Mouse (Mus musculus) hindbrain, embryonic 11.5 days (tissue): ENCODE results near the gene Nfix. TPM values are rescaled to one million over a fixed set of nuclear protein-coding genes. Genes with fewer than 3 reads are reported as not detected.

Experiments used
- ATAC-seq: fragments of 200-750 bp; cut with Nextera tagmentation; 2 replicates; pipeline ENCODE4 v1.8.0; 2017; ENCODE audit warnings: mild to moderate bottlenecking, moderate TSS enrichment, moderate library complexity; ENCODE audit not compliant: low FRiP score
- DNase-seq: peaks from one replicate; pipeline ENCODE4 v3.0.0-alpha.2; 2015; ENCODE audit warnings: low spot score
- H3K27ac ChIP-seq: fragments of 300-500 bp; sonication (generic); 2 replicates; pipeline ENCODE4 v1.5.1; 2014; ENCODE audit warnings: mild to moderate bottlenecking, low read depth, low read length
- H3K27me3 ChIP-seq: fragments of 300-500 bp; sonication (generic); 2 replicates; pipeline ENCODE4 v1.6.1; 2014; ENCODE audit warnings: mild to moderate bottlenecking, low read length, moderate library complexity, mixed read lengths; ENCODE audit not compliant: control insufficient read depth, insufficient read depth
- H3K36me3 ChIP-seq: fragments of 300-500 bp; sonication (generic); 2 replicates; pipeline ENCODE4 v1.6.1; 2014; ENCODE audit warnings: mild to moderate bottlenecking, low read length, moderate library complexity, mixed read lengths; ENCODE audit not compliant: control insufficient read depth, insufficient read depth
- H3K4me1 ChIP-seq: fragments of 300-500 bp; sonication (generic); replicated peaks from 2 replicates; pipeline ENCODE4 v1.6.1; 2014; ENCODE audit warnings: low read length, mixed read lengths; ENCODE audit not compliant: control insufficient read depth, insufficient read depth
- H3K4me2 ChIP-seq: fragments of 300-500 bp; sonication (generic); replicated peaks from 2 replicates; pipeline ENCODE4 v1.6.1; 2014; ENCODE audit warnings: mild to moderate bottlenecking, low read depth, low read length
- H3K4me3 ChIP-seq: fragments of 300-500 bp; sonication (generic); 2 replicates; pipeline ENCODE4 v1.5.1; 2014; ENCODE audit warnings: low read depth, low read length
- H3K9ac ChIP-seq: fragments of 300-500 bp; sonication (generic); 2 replicates; pipeline ENCODE4 v1.6.1; 2014; ENCODE audit warnings: low read depth, low read length
- H3K9me3 ChIP-seq: fragments of 300-500 bp; sonication (generic); 2 replicates; pipeline ENCODE4 v1.6.1; 2016; ENCODE audit warnings: low read length; ENCODE audit not compliant: control insufficient read depth
- WGBS: fragments of 180-500 bp; shearing (Covaris S2); extraction: QIAGEN DNeasy Blood & Tissue Kit; methylation state at CpG from one replicate; pipeline ENCODE4 v1.1.7; 2014; 5-methylcytosine and 5-hydroxymethylcytosine counted together
- polyA plus RNA-seq: library from polyadenylated mRNA; unstranded; fragments of >200 nt; fragmentation: Nextera tagmentation; extraction: Ambion mirVana; gene quantifications from 2 replicates; pipeline ENCODE4 v1.2.1, GENCODE M21; 2014

Gene Nfix
- polyA plus RNA-seq, 1 experiment from 2014 or later, result 3.0 TPM

DNA sequence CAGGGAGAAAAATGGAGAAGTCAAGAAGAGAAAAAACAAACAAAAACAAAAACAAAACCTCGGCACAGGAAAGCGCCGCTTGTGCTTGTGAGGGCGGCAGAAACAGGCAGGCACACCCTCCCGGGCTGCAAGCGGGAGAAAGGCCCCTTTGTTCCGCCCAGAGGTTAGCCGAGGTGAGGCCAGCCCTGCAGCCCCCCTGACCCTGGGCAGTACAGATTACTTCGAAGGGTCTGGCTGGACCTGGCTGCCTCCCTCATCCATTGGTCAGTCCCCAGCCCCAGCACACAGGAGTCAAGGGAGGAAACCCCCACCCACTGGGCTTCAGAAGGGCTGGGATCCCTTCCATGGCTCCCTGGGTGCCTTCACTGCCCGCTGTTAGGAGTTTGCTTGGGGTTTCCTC, 61.9 kb downstream of the Nfix start:
- Histone ChIP-seq H3K4me3 (no peak overlapping the region), H3K27me3 (peaks cover 97% of the 10 kb centered on the region), H3K9ac (0 out of 2 replicates have a peak overlapping the region, but pooled peaks have one; percentile 12), H3K36me3 (no peaks in the 10 kb centered on the region), H3K4me2 (no peak overlapping the region), H3K4me1 (peaks cover 21% of the 10 kb centered on the region), H3K9me3 (no peaks in the 10 kb centered on the region), H3K27ac (no peak overlapping the region)
- ATAC-seq, result no peak
- WGBS, result 1% methylated on average over 10 of the region's 10 CpGs
- DNase-seq, result no peak

DNA sequence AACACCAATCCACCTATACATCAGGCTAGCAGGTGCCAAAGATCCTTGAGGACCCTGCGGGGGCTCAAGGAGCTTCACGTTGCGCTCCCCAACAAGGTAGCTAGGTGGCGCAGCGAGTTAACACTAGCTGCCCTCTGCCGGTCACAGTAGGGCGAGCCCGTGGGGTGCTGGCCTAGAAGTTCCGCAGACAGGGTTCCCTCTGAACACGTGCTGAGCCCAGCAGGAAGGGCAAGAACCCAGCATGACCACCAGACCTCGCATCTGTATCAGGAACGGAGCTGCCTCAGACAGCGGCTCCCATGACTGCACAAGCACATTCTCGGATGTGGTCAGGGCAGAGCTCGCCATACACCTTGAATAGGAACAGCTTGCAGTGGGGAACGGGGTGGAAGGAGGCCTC, 62.5 kb downstream of the Nfix start:
- ATAC-seq, result peak; percentile 45; the same call in 1 of the 2 replicates
- Histone ChIP-seq H3K27ac (no peak overlapping the region), H3K4me2 (0 out of 2 replicates have a peak overlapping the region, but pooled peaks have one; percentile 8), H3K4me1 (peaks cover 16% of the 10 kb centered on the region), H3K9me3 (no peaks in the 10 kb centered on the region), H3K27me3 (peaks cover 92% of the 10 kb centered on the region), H3K36me3 (no peaks in the 10 kb centered on the region), H3K9ac (no peak overlapping the region), H3K4me3 (no peak overlapping the region)
- 0% methylated on average over 16 of the region's 16 CpGs for WGBS
- DNase-seq, result peak; percentile 88

DNA sequence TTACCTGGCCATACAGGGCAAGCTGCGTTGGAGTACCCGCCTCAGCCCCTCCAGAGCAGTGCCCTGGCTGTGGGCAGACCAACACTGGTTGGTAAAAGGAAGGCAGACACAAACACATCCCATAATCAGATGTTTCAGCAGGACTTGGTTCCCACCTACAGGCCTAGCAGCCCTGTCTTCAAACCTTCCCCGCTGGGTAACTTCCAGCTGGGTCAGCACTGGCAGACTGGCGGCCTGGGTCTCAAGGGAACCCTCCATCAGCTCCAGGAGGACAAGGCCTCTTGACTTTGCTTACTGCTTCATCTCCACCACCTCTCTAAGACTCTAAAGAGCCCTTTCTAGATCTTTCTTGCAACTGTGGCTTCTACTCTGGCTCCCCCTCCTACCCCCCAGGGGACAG, 63.6 kb downstream of the Nfix start:
- 65% methylated on average over 4 of the region's 4 CpGs for WGBS

DNA sequence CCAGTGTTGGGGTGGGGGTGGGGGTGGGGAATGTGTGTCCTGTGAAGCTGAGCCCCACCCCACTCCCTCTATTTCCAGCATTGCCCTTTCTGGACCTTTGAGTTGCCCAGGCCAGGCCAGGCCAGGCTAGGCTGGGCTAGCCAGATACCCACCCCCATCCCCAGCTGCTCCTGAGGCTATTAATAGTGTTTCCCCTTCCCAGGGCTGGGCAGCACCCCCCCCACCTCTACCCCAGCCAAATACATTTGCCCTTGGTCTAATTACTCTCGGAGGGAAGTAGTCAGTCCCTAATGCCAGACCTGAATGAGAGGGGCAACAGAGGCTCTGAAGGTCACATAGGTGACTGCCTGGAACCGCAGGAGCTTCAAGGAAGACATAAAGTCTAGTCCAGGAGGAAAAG, 64.5 kb downstream of the Nfix start:
- no peak for ATAC-seq
- Histone ChIP-seq H3K4me3 (no peak overlapping the region), H3K4me2 (no peak overlapping the region), H3K4me1 (peaks cover 18% of the 10 kb centered on the region), H3K9me3 (no peaks in the 10 kb centered on the region), H3K27ac (no peak overlapping the region), H3K36me3 (no peaks in the 10 kb centered on the region), H3K9ac (no peak overlapping the region), H3K27me3 (peaks cover 76% of the 10 kb centered on the region)
- no peak for DNase-seq
- WGBS, result 54% methylated on average over 2 of the region's 2 CpGs

More for the DNA sequence above, 63.6 kb downstream of the Nfix start:
- Histone ChIP-seq H3K27me3 (peaks cover 83% of the 10 kb centered on the region), H3K36me3 (no peaks in the 10 kb centered on the region), H3K9ac (no peak overlapping the region), H3K4me2 (no peak overlapping the region), H3K4me3 (no peak overlapping the region), H3K9me3 (no peaks in the 10 kb centered on the region), H3K4me1 (peaks cover 12% of the 10 kb centered on the region), H3K27ac (no peak overlapping the region)
- no peak for DNase-seq
- no peak for ATAC-seq

DNA sequence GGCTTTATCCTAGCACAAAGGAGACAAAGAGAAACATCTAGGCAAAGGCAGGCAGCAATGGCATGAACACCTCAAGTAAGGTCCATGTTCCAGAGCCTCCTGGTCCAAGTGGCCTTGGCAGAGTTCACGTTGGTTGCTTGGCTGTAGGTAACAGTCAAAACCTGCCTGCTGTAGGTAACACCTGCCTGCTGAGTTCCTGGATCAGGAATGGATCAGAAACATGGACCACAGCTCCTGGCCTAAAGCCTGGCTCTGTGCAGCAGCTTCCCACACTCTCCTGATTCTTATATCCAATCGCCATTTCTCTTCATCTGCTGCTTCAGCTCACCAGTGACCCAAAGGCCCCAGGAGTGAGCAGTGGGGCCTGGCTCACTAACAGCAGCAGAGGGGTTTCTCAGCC, 65.5 kb downstream of the Nfix start:
- WGBS, result 73% methylated on average over 2 of the region's 2 CpGs
- Histone ChIP-seq H3K4me3 (no peak overlapping the region), H3K9ac (no peak overlapping the region), H3K27ac (no peak overlapping the region), H3K27me3 (peaks cover 67% of the 10 kb centered on the region), H3K9me3 (no peaks in the 10 kb centered on the region), H3K4me2 (no peak overlapping the region), H3K4me1 (peaks cover 18% of the 10 kb centered on the region), H3K36me3 (no peaks in the 10 kb centered on the region)
- no peak for ATAC-seq
- DNase-seq, result no peak

DNA sequence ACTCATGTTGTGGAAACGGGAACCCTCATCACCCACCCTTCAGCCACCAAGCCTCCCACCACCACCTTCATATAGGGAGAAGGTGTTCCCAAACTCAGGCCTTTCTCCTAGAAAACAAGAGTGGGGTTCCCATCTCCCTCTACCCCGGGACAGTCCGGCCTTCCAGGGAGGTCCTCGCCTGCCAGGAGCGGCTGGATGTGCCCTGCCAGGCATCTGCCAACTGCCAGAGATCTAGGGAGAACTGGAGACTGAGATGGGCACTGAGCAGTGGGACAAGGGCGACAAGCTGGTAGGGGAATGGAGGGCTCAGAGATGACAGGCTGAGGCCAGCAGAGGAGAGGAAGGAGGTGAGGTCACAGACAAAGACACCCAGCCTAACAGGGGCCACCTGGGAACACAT, 66.2 kb downstream of the Nfix start:
- Histone ChIP-seq H3K27ac (no peak overlapping the region), H3K9ac (no peak overlapping the region), H3K4me1 (peaks cover 18% of the 10 kb centered on the region)

DNA sequence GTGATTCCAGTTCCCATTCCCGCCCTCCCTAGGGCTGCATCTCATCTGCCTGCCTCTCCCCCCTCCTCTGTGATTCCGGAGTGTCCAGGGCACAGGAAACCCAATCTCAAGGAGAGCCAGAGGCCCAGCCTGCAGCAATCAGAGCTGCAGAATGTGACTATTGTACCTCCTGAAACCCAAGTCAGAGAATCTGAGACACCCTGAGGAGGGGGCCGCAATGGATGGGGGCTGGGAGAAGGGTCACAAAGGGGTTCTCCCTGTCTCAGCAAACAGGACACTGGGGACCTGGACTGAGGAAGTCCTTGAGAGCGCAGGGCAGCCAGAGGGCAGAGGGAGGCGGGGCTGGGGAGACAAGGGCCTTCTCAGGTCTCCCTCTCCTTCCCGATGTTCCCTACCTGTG, 67.1 kb downstream of the Nfix start:
- Histone ChIP-seq H3K27ac (no peak overlapping the region), H3K4me3 (no peak overlapping the region), H3K4me1 (peaks cover 16% of the 10 kb centered on the region), H3K9ac (no peak overlapping the region), H3K4me2 (no peak overlapping the region), H3K27me3 (peaks cover 51% of the 10 kb centered on the region), H3K36me3 (no peaks in the 10 kb centered on the region), H3K9me3 (no peaks in the 10 kb centered on the region)
- WGBS, result 49% methylated on average over 6 of the region's 6 CpGs
- no peak for ATAC-seq
- DNase-seq, result no peak

More for the DNA sequence above, 66.2 kb downstream of the Nfix start:
- ATAC-seq (no peak), DNase-seq (no peak)
- no peaks in the 10 kb centered on the region for H3K36me3 ChIP-seq
- no peaks in the 10 kb centered on the region for H3K9me3 ChIP-seq
- H3K4me2 ChIP-seq, result no peak overlapping the region
- no peak overlapping the region for H3K4me3 ChIP-seq
- WGBS, result 85% methylated on average over 6 of the region's 6 CpGs
- peaks cover 61% of the 10 kb centered on the region for H3K27me3 ChIP-seq

DNA sequence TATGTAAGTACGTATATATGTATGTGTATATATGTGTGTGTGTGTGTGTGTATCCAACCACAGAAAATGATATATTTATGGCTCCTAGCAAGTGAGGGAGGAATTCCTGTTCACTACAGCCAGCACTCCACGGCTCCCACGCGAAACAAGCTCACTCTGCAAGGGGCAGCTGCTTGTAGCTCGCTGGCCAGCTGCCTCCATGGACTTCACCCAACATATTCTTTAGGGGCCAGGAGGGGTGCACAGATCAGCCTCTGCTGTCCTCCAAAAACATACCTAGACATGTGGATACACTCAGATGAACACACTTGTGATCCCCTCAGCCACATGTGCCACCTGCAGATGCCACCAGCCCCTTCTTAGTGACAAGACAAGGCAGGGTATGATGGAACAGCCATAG, 67.6 kb downstream of the Nfix start:
- Histone ChIP-seq H3K27me3 (peaks cover 47% of the 10 kb centered on the region), H3K9me3 (no peaks in the 10 kb centered on the region), H3K36me3 (no peaks in the 10 kb centered on the region), H3K4me3 (no peak overlapping the region), H3K9ac (no peak overlapping the region), H3K27ac (no peak overlapping the region), H3K4me2 (no peak overlapping the region), H3K4me1 (peaks cover 12% of the 10 kb centered on the region; the same call in 1 of the 2 replicates)
- WGBS, result 73% methylated on average over 5 of the region's 5 CpGs
- ATAC-seq (no peak), DNase-seq (no peak)

DNA sequence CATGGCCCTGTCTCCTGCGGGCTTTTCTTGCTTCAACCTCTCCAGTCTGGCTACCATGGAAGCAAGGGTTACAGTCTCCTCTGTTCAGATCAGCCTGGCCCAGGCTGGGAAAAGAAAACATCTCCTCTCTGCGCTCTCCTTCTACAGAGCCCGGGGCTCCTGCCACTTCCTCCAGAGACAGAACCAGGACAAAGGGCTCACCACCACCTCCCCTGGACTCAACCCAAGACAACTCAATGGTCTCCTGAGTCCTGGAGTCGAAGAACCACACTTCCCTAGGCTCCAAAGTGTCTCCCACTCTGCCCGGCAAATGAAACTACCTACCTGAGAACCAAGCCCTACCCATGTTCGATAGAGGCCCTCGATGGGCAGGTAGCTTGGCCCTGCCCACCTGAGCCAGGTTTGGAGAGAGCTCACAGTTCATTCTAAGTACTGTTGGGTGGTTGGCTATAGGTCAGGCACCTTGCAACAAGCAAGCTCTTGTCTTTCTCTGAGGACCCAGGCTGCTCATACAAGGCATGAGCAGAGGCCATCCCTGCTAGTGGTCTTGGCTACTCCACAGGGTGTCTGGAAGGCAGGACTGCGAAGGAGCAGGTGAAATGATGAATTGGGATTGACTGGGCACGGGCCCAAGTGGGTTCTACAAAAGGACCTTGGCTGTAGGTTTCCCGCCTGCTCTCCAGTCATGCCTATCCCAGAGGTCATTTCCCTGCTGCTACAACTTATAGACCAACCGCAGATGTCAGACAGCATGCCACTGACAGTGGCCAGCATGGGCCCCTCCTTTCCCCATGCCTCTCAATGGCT, 68.6 kb downstream of the Nfix start:
- Histone ChIP-seq H3K4me2 (no peak overlapping the region; the same call in 1 of the 2 replicates), H3K9ac (peak overlapping the region; percentile 49)
- no peak for ATAC-seq

More for the DNA sequence above, 68.6 kb downstream of the Nfix start:
- Histone ChIP-seq H3K27me3 (peaks cover 37% of the 10 kb centered on the region), H3K27ac (peak overlapping the region; percentile 62), H3K4me1 (peaks cover 12% of the 10 kb centered on the region; the same call in 1 of the 2 replicates), H3K9me3 (no peaks in the 10 kb centered on the region), H3K36me3 (no peaks in the 10 kb centered on the region), H3K4me3 (no peak overlapping the region)
- no peak for DNase-seq
- 66% methylated on average over 11 of the region's 11 CpGs for WGBS
